Mouse (Mus musculus): ENCODE measurements around the gene Smap1. TPM values are rescaled to one million over a fixed set of nuclear protein-coding genes. Genes with fewer than 3 reads are reported as not detected.
A peak's percentile ranks its signal among the peaks of the same experiment; 100 is the strongest.
"Not testable (repeated sequence)": the region's sequence is repeated elsewhere in the genome, so short reads cannot be mapped to it uniquely, and the experiment has no call there.

Smap1 gene
- total RNA-seq (2014; rRNA removed; ENCODE audit: low replicate concordance) = 25.4 and 27.4 TPM in 2 replicates
- polyA plus RNA-seq (2015; fragmentation: Nextera tagmentation; extraction: Ambion mirVana) = 23.0 and 27.8 TPM in 2 replicates

GRCm38 (mm10) chr1:23921711-23922529, at the start of gene Smap1:
TSS of gene Smap1 (minus strand) at chr1:23922317.
- H3K4me2 ChIP-seq (ENCODE audit: low read depth, low read length) = peak within 1 kb of the TSS; percentile 76
- H3K4me1 ChIP-seq (ENCODE audit: control insufficient read depth, insufficient read depth) = peaks cover 23% of the 10 kb centered on the region
- peak within 1 kb of the TSS; percentile 95 for H3K9ac ChIP-seq (replicated peaks; ENCODE audit: low read depth, low read length)
- no peaks in the 10 kb centered on the region for H3K36me3 ChIP-seq (replicated peaks; ENCODE audit: control insufficient read depth, insufficient read depth, low read length)
- H3K4me3 ChIP-seq (ENCODE audit: low read depth, low read length) = peak within 1 kb of the TSS; percentile 90
- peak within 1 kb of the TSS; percentile 98 for H3K27ac ChIP-seq (ENCODE audit: low read depth)
- no peak for TF ChIP-seq EP300 (IDR thresholded peaks at IDR 0.05; ENCODE audit: low read depth)
- H3K9me3 ChIP-seq (replicated peaks; ENCODE audit: control insufficient read depth, low read length) = peaks cover 13% of the 10 kb centered on the region
- 0% methylated on average over 91 of the region's 113 CpGs for WGBS
- no peaks in the 10 kb centered on the region for H3K27me3 ChIP-seq (ENCODE audit: control insufficient read depth, insufficient read depth, low read length)
- peak; percentile 89 for DNase-seq (ENCODE audit: low spot score)
- peak; percentile 96 for ATAC-seq (ENCODE audit: insufficient read depth, low read depth)

DNA sequence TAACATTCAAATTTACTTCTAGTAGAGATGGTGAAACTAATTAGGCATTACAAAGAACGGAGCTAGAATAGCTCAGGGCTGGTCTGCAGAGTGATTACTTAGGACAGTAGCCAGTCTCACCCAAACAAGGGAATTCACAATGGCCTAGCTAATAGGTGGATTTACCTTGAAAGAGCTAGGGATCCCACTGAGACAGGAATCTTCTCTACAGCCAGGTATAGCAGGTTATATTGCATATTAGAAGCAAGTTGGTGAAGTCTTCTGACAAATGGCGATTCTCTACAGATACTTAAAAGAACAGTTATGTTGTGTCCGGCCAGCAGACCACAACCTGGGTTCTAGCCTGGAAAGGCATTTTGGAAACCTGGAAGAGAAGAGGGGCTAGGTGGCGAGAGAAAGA, 49.0 kb upstream of the Smap1 start:
- H3K27me3 ChIP-seq (ENCODE audit: control insufficient read depth, insufficient read depth, low read length); ATAC-seq (ENCODE audit: insufficient read depth, low read depth); H3K27ac ChIP-seq (ENCODE audit: low read depth); H3K4me3 ChIP-seq (ENCODE audit: low read depth, low read length); H3K9ac ChIP-seq (replicated peaks; ENCODE audit: low read depth, low read length); H3K4me2 ChIP-seq (ENCODE audit: low read depth, low read length); DNase-seq (ENCODE audit: low spot score); H3K36me3 ChIP-seq (replicated peaks; ENCODE audit: control insufficient read depth, insufficient read depth, low read length); H3K4me1 ChIP-seq (ENCODE audit: control insufficient read depth, insufficient read depth); H3K9me3 ChIP-seq (replicated peaks; ENCODE audit: control insufficient read depth, low read length): not testable (repeated sequence)
- WGBS = 76% methylated on average over 3 of the region's 4 CpGs

- Histone ChIP-seq H3K27ac (ENCODE audit: low read depth) (no peak overlapping the region), H3K9ac (replicated peaks; ENCODE audit: low read depth, low read length) (no peak overlapping the region), H3K9me3 (replicated peaks; ENCODE audit: control insufficient read depth, low read length) (no peaks in the 10 kb centered on the region), H3K4me3 (ENCODE audit: low read depth, low read length) (no peak overlapping the region), H3K4me1 (ENCODE audit: control insufficient read depth, insufficient read depth) (0 out of 2 replicates have a peak, but pooled peaks cover 3% of the 10 kb centered on the region), H3K36me3 (replicated peaks; ENCODE audit: control insufficient read depth, insufficient read depth, low read length) (no peaks in the 10 kb centered on the region), H3K27me3 (ENCODE audit: control insufficient read depth, insufficient read depth, low read length) (no peaks in the 10 kb centered on the region), H3K4me2 (ENCODE audit: low read depth, low read length) (no peak overlapping the region)
- no peak for DNase-seq (ENCODE audit: low spot score)
- WGBS = 82% methylated on average over 9 of the region's 9 CpGs
- no peak for ATAC-seq (ENCODE audit: insufficient read depth, low read depth)
- TF ChIP-seq CTCF (IDR thresholded peaks at IDR 0.05; ENCODE audit: low read depth) (no peak), EP300 (IDR thresholded peaks at IDR 0.05; ENCODE audit: low read depth) (no peak)
Observed at GRCm38 (mm10) chr1:23968027-23968725, 46.1 kb upstream of the Smap1 start.

DNA sequence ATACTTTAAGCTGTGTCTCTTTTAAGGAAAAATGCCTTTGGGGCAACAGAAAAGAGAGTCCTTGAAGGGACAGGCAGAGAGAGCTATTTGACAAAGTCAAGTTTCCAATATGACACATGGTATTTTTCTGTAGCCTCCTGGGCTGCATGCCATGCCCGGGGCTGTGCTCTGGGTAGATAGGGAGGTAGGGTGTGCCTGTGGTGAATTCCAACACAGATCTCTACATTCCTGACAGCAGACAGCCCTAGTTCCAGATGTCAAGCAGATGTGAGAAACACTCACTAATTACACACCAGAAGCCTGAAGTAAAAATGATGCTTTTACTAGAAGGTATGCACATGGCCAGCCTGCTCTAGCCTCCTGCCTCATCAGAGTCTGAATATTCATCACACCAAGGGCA, 44.1 kb upstream of the Smap1 start:
- TF ChIP-seq CTCF (IDR thresholded peaks at IDR 0.05; ENCODE audit: low read depth) (no peak), EP300 (IDR thresholded peaks at IDR 0.05; ENCODE audit: low read depth) (no peak)
- Histone ChIP-seq H3K27me3 (ENCODE audit: control insufficient read depth, insufficient read depth, low read length) (no peaks in the 10 kb centered on the region), H3K9me3 (replicated peaks; ENCODE audit: control insufficient read depth, low read length) (no peaks in the 10 kb centered on the region), H3K4me3 (ENCODE audit: low read depth, low read length) (no peak overlapping the region), H3K27ac (ENCODE audit: low read depth) (no peak overlapping the region), H3K9ac (replicated peaks; ENCODE audit: low read depth, low read length) (no peak overlapping the region), H3K4me2 (ENCODE audit: low read depth, low read length) (no peak overlapping the region), H3K4me1 (ENCODE audit: control insufficient read depth, insufficient read depth) (0 out of 2 replicates have a peak, but pooled peaks cover 3% of the 10 kb centered on the region), H3K36me3 (replicated peaks; ENCODE audit: control insufficient read depth, insufficient read depth, low read length) (no peaks in the 10 kb centered on the region)
- peak; percentile 57; the same call in 1 of the 2 replicates for ATAC-seq (ENCODE audit: insufficient read depth, low read depth)
- WGBS = 17% methylated on average over 1 of the region's 1 CpGs
- peak; percentile 24 for DNase-seq (ENCODE audit: low spot score)

DNA sequence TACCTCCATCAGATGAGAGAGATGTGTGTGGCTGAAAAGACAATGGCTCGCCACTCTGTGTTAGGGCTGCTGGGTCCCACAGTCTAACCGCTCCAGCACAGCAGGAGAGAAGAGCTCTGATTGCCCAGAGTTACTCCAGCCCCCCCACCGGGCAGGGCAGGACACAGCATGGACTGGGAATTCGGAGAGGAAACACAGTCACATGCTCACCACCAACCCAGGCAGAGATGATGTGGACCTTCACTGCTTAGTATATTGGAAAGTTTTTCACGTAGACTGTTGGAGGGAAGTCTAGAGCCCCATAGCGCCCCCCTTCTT, 37.3 kb upstream of the Smap1 start:
- H3K9ac ChIP-seq (replicated peaks; ENCODE audit: low read depth, low read length) = no peak overlapping the region
- no peaks in the 10 kb centered on the region for H3K9me3 ChIP-seq (replicated peaks; ENCODE audit: control insufficient read depth, low read length)
- no peak for TF ChIP-seq CTCF (IDR thresholded peaks at IDR 0.05; ENCODE audit: low read depth)
- H3K4me3 ChIP-seq (ENCODE audit: low read depth, low read length) = peak overlapping the region; percentile 23
- no peaks in the 10 kb centered on the region for H3K27me3 ChIP-seq (ENCODE audit: control insufficient read depth, insufficient read depth, low read length)
- H3K27ac ChIP-seq (ENCODE audit: low read depth) = no peak overlapping the region
- peak overlapping the region; percentile 48 for H3K4me2 ChIP-seq (ENCODE audit: low read depth, low read length)
- DNase-seq (ENCODE audit: low spot score) (no peak), ATAC-seq (ENCODE audit: insufficient read depth, low read depth) (no peak)
- WGBS = 20% methylated on average over 6 of the region's 6 CpGs
- H3K4me1 ChIP-seq (ENCODE audit: control insufficient read depth, insufficient read depth) = no peaks in the 10 kb centered on the region
- no peaks in the 10 kb centered on the region for H3K36me3 ChIP-seq (replicated peaks; ENCODE audit: control insufficient read depth, insufficient read depth, low read length)

Measured in heart, postnatal 0 days (tissue).